Mouse (Mus musculus): ENCODE results near the gene Setd7.

The Setd7 gene

DNA sequence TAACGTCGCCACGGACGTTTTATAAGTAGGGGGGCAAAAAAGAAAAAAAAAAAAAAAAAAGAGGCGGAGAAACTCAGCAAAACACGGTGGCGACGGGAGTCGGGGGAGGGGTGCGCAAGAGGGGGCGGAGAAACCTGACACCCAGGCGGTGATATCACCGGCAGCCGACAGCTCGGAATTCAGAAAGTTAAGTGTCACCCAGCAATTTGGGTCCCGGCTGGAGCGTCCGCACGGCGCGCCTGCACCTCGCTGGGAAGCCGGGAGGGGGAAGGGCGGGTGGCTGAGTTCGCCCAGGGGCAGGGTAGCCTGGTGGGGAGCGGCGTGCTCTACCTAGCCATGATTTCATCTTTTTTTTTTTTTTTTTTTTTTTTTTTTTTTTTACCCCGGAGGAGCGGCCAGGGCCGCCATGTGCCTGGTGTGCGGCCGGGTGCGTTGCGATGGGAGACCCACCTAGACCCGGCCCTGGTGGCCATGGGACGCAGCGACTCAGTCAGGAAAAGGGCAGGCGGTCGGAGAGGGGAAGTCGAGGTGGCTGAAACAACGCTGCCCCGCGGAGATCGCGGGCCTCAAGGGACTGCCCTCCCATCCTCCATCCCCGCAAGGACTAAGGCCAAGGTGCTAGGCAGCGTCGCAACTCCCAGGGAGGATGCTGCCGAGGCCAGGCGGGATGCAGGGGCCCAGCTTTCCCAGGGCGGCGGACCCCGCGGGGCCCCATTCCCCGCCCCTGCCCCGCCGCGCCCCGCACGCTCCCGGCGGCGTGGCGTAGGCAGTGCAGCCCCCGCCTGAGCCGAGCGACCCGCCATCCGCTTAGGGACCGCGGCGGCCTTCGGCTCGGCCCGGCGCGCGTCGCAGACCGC lies 857 bp downstream of the Setd7 start:
- DNase-seq: peak; percentile 93

DNA sequence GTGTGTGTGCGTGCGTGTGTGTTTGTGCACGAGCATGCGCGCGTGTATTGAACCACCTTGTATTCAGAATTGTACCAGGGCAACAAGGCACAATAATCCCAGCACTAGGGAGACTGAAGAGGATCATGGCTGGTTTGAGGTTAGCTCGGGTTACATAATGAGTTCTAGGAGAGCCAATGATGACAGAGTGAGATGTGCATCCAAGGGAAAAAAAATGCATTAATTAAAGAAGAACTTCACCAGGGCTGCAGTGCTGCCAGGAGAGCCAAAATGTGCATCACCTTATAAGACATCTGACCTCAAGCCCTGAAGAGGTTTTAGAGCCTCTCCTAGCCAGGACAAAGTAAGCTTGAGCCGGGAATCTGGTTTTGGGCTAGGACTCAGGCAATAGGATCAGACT lies 5.1 kb downstream of the Setd7 start:
- DNase-seq: no peak

DNA sequence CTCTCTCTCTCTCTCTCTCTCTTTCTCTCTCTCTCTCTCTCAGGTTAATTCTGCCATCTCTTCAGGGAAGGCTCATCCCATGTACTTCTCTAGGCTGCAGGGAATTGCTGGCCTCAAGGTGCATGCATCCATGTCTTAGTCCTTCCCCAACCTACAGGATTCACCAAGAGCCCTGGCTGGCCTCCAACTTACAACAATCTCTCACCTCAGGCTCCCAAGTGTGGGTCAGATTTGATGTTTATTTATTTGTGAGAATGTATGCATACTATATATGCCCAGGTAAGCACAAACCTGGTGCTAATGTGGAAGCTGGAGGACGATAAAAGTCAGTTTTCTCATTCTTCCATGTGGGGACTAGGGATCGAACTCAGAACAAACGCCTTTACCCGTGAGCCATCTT lies 5.8 kb downstream of the Setd7 start:
- no peak for DNase-seq

DNA sequence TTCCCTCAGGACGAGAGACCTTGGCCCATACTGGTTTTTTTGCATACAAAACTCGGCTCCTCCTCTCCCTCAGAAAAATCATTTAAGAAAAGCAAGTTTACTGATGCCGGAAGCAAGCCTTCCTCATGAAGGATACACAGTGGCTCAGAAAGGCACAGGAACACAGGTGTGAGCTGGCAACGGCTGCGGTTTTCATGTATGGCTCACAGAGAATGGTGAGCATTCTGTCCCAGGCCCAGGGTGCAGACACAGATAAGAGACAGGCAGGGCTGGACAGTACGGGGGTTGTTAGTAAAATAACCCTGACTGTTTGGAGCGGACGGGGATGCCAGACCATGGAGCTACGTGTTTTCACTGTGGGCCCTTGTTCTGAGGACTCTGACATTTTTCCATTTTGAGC lies 6.6 kb downstream of the Setd7 start:
- DNase-seq: peak; percentile 77

DNA sequence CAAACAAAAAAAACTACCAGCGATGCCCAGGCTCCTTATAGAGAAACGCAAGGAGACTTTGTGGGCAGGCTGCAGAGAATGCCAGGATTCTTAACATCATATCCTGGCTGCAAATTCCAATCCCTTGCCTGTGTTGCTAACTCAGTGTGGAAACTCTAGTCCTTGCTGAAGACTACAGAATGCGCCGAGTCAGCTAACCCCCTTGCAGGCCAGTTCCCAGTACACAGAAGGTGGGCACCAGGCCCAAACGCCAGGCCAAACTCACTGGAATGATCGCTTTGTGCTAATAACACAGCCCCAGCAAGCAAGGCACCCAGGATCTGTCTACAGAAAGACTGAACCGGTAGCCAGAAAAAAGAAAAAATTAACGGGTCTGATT lies 7.2 kb downstream of the Setd7 start:
- peak; percentile 35 for DNase-seq

DNA sequence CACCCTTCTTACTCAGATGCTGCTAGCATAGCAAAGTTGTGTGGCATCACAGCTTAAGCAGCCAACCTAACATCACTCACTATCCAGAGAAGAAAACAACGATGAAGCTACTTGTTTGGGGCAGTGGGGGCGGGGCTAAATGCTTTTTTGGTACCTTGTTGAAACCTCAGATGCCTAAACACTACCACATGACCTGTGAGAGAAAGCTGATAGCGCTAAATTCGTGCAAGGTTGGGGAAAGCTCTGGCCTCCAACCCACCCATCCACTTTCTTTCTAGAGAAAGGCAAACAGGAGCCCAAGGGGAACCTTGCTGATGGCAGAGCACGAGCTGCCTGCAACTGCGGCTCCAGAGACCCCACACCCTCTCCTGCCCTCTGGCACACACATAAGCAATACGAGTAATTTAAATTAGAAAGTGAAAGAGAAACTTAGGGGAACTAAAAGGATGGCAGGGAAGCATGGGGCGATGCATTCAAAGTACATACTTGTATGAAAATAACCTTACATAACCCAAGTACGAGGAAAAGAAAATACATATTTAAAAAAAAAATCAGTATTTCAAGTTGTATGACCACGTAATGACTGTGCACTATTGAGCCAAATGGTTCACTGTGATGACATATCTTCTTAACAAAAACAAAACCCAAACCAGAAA lies 7.7 kb downstream of the Setd7 start:
- DNase-seq: peak; percentile 67

DNA sequence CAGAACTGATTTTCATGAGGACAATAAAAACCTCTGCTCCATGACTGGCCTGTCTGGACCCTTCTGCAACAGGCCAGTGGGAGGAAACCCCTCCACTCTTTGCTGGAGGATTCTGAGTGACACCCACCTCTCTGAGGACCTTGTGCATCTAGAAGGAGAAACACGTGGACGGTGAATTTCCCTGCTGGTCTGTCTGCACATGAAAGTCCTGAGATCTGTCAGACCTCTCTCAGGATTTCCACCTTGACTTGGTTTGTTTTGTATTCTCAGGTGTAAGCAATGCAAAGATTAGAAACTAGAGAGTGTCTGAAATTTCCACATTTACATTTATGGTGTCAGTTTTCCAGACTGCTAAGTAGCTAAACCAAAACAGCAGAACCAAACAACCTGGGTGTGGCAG lies 8.5 kb downstream of the Setd7 start:
- no peak for DNase-seq

DNA sequence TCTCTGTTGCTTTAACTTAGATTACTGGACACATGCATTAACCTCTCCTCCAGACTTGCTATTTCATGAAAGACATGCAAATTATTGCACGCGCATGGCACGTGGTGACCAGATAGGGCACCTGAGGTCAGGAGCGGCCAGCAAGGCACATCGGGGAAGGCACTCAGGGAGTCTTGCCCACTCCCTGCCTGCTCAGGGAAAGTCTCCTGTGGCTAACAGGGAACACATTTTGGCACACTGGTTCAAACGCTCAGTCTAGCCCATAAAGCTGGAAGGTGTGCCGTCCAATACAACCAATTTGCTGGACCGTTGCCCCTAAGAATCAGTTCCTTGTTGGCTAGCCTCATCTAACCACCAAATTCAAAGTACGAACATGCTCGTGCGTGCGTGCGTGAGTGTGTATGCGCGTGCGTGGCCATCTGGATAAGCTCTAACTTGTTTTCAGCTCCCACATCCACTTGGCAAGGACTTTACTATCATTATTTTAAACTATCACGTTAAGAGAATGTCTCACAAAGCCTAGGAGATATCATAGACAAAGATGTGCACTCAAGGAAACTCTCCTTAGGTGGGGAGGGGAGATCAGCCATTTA lies 11.6 kb downstream of the Setd7 start:
- DNase-seq: no peak

DNA sequence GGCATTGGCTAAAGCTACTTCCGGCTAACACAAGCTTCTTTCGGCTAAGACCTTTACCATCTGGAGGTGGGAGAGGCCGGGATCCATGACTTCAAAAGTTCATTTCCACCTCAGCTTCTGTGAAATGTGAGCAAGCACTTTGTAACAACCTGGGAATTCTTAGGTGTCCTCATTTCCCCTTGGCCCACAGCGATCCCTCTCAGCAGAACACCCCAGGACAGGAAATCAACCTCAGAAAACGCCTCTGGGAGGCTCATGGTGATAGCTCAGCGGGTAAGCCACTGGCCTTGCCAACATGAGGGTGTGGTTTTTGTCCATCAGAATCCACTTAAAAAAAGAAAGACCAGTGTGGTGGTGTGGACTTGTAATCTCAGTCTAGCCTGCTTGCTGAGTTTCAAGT lies 13.1 kb downstream of the Setd7 start:
- no peak for DNase-seq

DNA sequence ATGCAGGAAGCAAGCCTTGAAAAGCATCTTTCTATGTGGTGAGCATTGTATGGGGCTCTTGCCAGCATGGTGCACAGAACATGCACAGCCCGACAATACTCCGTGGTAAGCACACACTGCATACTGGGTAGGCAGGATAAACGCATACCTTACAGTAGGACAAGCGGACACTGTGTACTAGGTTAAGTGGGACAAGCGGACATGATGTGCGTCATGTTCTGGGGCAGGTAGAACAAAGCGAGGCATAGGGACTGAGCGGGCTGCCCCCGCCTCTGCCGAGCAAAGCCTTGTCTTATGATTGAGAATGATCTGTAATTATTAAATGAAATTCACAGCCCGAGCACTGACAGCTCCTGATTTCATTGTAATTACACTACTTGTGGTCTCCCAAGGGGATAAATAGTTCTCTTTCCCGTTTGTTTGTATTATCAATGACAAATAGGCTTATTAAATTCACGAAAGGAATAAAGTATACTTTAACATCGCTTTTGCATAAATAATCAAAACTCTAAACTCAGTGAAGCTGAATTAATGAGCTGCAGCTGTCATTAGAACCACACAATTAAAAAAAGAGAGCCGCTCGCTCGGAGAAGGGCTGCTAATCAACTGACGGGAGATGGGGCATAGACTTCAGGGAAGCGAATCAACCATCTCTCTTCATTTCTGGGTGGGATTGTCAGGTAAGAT lies 16.1 kb downstream of the Setd7 start:
- no peak for DNase-seq

DNA sequence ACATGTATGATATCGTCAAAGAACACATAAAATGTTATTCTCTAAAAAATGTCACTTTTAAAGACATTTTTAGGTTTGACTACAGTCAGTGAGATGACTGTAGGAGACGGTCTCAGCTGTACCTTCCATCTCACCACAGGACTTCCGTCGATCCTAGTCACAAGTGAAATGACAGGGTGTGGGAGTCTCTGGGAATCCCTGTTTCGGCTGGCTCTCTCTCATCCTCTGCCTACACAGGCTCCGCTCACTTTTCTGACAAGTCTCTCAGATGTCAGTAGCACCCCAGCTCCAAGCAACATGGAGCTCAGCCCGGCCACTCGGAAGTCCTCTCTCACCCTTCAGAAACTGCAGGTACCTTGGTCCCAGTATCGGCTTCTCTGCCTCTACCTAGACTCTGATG lies 20.0 kb downstream of the Setd7 start:
- no peak for DNase-seq

DNA sequence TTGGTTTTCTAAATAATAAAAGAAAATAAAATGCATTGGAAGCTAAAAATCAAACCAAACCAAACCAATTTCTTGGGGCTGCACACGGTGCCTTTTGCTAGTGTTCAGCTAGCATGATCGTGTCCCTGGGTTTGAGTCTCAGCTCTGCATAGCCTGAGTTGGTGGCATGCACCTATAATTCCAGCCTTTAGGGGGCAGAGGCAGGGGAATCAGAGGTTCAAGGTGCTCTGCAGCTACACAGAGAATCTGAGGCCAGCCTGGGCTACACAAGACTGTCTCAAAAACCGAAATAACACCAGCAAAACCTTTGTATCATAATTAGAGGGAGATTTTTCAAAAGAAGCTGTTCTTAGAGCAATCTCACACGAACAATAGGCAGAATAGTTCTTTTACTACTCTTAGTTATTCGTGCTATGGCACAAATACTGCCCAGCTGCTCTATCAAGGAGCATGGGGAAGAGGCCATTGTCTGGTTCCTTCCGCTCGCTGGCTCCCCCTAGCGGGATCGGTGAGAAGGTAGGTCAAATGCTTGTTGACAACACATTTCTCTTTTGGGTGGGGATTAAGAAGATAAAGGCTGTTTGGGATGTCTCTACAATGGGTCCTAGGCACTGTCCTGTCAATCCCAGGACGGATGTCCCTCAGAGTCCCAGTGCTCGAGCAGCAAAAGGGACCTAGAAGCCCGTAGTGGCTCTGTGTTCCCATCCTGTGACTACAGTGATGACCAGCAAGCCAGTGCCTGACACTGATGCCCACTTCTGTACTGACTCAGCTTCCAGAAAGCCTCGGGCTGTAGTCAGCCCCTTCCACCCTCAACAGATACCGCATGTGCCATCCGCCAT lies 20.9 kb downstream of the Setd7 start:
- DNase-seq: peak; percentile 87

DNA sequence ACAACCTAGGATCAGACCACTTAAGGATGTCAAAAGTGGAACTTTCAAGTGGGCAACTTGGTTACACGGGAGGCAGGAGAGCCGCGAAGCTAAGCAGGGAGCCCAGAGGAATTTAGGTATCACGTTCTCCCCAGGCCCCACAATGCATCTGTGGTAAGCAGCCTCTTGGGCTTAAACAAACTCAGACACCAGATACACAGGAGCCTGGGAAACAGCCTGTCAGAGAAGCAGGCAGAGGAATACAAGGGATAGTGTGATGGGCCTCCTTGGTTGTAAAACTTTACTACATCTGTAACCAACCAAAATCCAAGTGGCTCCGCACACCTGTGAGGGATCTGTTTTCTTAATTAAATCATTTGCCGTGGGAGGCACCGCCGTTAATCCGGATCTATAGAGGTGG lies 26.7 kb downstream of the Setd7 start:
- no peak for DNase-seq

DNA sequence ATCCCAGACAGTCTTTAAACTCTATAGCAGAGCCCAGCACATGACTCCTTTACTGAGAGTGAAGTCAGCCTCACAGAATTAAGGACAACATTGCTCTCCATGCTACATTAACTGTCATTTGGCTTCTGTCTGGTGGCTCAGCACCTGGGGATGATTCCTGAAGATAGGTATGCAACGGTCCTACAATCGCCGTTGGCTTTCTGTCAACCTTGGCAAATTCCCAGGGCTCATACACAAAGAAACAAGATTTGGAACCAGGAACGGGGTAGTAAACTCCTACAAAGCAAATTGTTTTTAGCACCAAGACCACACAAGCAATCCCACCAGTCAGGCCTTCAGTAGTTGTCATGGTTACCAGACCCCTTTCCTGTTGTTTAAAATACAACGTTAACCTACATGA lies 27.1 kb downstream of the Setd7 start:
- no peak for DNase-seq

DNA sequence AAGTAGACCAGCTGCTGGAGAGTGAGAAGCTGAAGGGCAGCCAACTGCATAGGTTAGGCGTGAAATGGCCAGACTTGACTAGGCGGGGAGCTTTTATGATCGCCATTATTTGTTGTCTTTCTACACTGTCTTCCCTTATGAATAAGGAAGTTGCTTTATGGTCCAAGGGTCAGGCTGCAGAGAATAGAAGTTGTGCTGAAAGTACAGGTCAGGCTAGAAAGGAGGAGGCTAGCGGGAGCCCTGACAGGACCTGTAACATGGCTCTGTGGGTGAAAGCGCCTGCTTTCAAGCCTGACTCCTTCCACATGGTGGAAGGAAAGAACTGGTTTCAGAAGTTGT lies 28.4 kb downstream of the Setd7 start:
- DNase-seq: no peak

DNA sequence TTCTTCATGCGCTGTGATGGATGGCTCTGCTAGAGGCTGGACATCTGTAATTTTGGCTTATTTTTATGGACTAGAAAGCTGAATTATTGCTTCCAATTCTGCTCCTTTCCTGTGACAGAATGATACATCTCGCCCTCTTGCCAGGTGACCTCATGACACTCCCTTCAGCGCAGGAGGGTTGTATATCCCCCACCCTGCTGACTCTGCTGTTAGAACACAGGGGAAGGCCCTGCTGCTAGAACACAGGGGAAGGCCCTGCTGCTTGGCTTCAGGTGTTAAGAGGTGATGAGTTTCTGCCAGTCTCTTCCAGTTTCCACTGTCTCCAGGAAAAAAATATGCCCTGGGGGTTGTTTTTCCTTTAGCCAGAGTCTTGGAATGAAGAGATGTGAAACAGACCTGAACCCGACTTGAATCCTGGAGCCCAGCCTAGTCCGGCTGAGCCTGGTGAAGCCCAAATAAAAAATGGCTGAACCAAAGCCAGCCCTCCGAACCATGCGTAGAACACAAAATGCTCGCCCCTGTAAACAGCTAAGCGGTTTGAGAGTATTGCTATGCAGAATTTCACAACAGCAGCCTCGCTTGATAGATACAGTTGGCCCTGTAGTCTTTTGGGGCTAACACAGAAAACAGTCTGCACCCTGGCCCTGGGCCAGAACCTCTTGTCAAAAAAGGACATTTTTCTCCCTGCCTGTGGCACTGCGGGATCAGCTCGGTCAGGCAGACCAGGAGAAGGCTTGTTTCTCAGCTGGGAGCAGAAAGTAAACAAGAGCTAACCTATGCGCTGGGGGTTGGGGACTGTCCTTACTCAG lies 29.0 kb downstream of the Setd7 start:
- no peak for DNase-seq

DNA sequence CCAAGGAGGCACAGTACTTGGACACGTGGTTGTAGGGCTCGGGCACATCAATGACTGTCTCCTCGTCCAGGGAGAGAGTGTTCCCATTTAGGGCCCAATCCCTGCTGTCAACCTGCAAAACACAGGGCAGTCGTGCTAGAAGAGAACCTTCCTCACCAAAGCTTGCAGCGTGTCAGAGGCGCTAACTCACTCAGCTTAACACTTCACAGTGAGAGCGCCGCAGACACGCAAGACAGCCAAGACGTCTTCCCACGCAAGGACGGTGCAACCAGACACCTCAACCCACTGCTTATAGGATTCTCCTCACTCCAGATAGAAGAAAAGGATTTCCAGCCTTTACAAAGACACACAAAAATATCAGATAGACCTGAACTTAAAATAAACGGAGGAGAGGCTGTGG lies 33.8 kb downstream of the Setd7 start:
- DNase-seq: no peak

DNA sequence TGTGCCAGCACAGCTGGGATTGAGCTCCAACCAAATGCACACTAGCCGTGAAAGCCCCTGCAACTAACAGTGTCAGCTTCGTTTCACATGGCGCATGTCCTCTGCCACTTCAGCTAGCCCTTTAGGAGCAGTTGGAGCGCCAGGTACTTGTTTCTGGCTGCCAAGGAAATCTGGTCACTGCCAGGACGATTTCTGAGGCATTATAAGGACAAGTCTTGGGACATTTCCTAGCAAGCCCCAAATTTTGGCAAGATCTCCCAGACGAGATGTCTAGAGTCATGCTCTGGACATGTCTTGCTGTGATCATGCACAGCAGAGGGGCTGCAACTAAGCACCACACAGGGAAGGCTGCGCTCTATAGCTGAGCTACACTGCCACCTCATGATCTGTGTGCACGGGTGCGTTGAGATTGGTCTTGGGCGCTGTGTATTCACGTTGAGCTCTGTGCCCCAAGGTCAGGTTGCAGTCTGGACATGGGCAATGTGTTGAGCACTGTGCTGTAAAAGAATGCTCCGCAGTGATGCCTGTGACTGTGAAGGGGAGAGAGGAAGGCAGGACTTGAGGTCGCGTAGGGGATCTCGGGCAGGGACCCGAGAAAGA lies 35.4 kb downstream of the Setd7 start:
- DNase-seq: no peak

DNA sequence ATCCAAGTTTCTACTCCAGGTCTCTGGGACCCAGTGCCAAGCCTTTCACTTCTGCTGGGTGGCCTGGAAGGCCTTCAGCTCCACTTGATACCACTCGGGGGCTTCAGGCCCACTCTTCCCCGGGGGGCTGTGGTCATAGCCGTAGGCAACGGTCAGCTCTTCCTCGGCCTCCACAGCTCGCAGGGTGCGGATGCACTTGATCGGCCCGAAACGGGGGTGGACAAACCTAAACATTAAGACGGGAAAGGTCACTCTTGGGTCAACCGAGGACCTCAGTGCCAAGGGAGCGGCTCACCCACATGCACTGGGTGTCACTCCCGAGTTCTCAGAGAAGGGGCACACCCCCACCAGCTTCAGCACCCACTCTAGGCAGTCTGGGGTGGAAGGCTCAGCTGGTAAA lies 39.4 kb downstream of the Setd7 start:
- no peak for DNase-seq

DNA sequence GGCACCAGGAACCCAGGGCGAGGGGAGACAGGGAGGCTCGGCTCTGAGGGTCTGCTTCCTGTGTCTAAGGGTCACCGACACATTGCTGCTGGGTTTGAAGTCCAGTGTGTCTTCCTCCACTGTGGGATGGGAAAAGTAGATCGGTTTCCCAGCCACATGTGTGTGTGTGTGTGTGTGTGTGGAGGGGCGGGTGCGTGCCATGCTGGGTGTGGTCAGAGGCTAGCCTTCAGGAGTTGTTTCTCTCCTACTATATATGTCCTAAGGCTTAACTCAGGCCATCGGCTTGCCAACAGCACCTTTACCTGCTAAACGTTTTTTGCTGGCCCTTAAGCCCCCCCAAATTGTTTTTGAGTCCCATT lies 41.9 kb downstream of the Setd7 start:
- DNase-seq: no peak

DNA sequence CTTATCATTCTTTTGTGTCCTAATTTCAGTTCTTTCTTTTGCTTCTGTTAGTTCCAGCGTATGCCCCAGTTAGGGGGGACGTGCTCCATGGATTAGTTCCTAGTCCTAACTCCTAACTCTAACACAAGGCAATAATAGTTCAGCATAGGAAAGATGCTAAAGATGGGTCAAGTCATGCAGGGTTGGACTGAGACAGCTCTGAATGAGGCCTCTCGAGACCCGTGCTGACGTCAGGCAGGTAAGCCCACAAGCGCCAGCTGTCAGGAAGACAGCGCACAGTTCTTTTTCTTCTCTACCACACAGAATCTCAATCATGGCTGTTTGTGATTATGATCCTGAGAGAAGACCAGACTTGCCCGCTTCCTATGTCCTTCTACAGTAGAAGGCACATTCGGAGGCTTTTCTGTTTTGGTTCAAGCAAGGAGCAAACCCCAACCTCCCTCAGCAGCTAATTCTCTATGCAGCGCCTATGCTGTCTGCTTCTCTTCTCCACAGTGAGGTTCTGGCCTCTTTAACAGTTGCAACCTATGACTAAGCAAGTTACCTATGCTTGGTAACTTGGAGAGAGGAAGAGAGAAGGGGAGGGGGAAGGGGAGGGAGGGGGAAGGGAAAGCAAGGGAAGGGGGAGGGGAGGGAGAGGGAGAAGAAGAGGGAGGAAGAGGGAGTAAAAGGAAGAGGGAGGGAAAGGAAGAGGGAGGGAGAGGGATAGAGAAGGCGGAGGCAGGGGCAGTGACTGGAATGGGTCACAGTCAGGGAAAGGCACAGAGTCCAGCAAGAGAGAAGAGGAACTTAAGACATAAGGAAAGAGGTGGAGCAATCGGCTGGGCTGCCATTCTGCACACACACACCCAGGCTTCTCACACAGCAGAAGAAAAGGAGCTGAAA lies 42.6 kb downstream of the Setd7 start:
- DNase-seq: no peak
